Mouse (Mus musculus) ES-E14 (cell line): ENCODE data around the gene Sec14l1. TPM values are rescaled to one million over a fixed set of nuclear protein-coding genes. Genes with fewer than 3 reads are reported as not detected.

ENCODE experiments used
- DNase-seq: peaks from one replicate; pipeline ENCODE4 v3.0.0-alpha.2; 2013; ENCODE audit warnings: low read depth, low spot score
- H3K27ac ChIP-seq: 2 replicates; pipeline ENCODE4 v1.5.1; 2012; ENCODE audit warnings: low read depth, mild to moderate bottlenecking, low read length, moderate library complexity, mixed read lengths; ENCODE audit not compliant: poor library complexity, insufficient read depth, severe bottlenecking
- H3K36me3 ChIP-seq: 2 replicates; pipeline ENCODE4 v1.6.1; 2012; ENCODE audit warnings: mild to moderate bottlenecking, low read length, moderate library complexity, mixed read lengths; ENCODE audit not compliant: control insufficient read depth, poor library complexity, insufficient read depth, severe bottlenecking
- H3K4me1 ChIP-seq, 2 experiments: fragments of 150-350 bp in 1 of 2; sonication (generic) in 1 of 2; 2 replicates each; pipeline ENCODE4 v1.6.1; 2012; ENCODE audit warnings: low read length in 2 of 2, mild to moderate bottlenecking in 1 of 2, mixed read lengths in 1 of 2; ENCODE audit not compliant: control insufficient read depth in 2 of 2, insufficient read depth in 2 of 2, poor library complexity in 1 of 2
- H3K4me3 ChIP-seq, 2 experiments: fragments of 150-350 bp in 1 of 2; sonication (generic) in 1 of 2; 2 replicates each; pipeline ENCODE4 v1.5.1; 2012; ENCODE audit warnings: low read length in 2 of 2, low read depth in 1 of 2, mild to moderate bottlenecking in 1 of 2, mixed read lengths in 1 of 2; ENCODE audit not compliant: insufficient read depth in 1 of 2, poor library complexity in 1 of 2, severe bottlenecking in 1 of 2
- H3K9ac ChIP-seq: 2 replicates; pipeline ENCODE4 v1.6.1; 2012; ENCODE audit warnings: low read depth, mild to moderate bottlenecking, low read length, mixed read lengths; ENCODE audit not compliant: poor library complexity, insufficient read depth, severe bottlenecking
- H3K9me3 ChIP-seq: fragments of 150-350 bp; sonication (generic); 2 replicates; pipeline ENCODE4 v1.6.1; 2012; ENCODE audit warnings: low read depth, mild to moderate bottlenecking, low read length; ENCODE audit not compliant: control insufficient read depth, insufficient read depth
- CHD2 ChIP-seq: IDR thresholded peaks from 2 replicates; pipeline ENCODE4 v1.6.1; 2014; ENCODE audit warnings: mild to moderate bottlenecking, low read depth, low read length, inconsistent platforms
- HCFC1 ChIP-seq: IDR thresholded peaks from 2 replicates; pipeline ENCODE4 v1.6.1; 2012; ENCODE audit warnings: low read length, inconsistent platforms, borderline replicate concordance; ENCODE audit not compliant: insufficient read depth
- MAFK ChIP-seq: IDR thresholded peaks from 2 replicates; pipeline ENCODE4 v1.6.1; 2014; ENCODE audit warnings: mild to moderate bottlenecking, low read depth, low read length, inconsistent platforms; ENCODE audit not compliant: insufficient read depth
- ZC3H11A ChIP-seq: IDR thresholded peaks from 2 replicates; pipeline ENCODE4 v1.6.1; 2012; ENCODE audit warnings: low read depth, mild to moderate bottlenecking, inconsistent platforms, low read length, borderline replicate concordance
- ZNF384 ChIP-seq: IDR thresholded peaks from 2 replicates; pipeline ENCODE4 v1.6.1; 2012; ENCODE audit warnings: low read depth, low read length, inconsistent platforms
- in situ Hi-C, 2 experiments: fragments of 600-800 bp; cut with MboI; formaldehyde crosslinking; loops; one replicate each; pipeline ENCODE4 v1.15.1; 2025; ENCODE audit warnings: low sequenced_read_pairs in 2 of 2, inconsistent platforms in 1 of 2; ENCODE audit not compliant: unreplicated experiment in 2 of 2
- total RNA-seq: library from RNA; depleted of rRNA; stranded (reverse); fragments of 300-350 nt; gene quantifications from 2 replicates; pipeline ENCODE4 v1.2.3, GENCODE M21; 2012

Gene Sec14l1
- total RNA-seq, 1 experiment = 36.7 TPM

DNA sequence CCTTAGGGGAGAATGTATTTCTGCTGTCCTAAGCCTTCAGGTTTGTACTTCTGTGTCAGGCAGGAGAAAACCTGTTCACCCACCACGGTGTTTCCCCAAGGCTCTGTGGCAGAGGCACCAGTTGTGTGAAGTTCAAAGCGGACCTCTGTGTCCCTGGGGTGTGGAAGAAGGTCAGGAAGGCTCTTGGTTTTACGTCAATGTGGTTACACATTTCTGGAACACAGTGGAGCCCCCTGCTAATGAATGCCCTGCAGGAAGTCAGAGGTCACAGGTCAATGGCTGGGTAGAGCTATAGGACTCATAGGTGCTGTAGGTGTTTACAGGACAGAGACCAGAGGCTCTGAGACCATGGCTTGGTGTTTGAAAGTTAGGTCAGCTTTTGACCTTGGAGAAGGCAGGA, 9.7 kb upstream of the Sec14l1 start:
- no peak overlapping the region for H3K4me3 ChIP-seq
- H3K9me3 ChIP-seq = no peaks in the 10 kb centered on the region
- in situ Hi-C loops = no loop called here
- H3K36me3 ChIP-seq = no peaks in the 10 kb centered on the region
- H3K27ac ChIP-seq = no peak overlapping the region
- H3K9ac ChIP-seq = no peak overlapping the region
- peaks cover 8 to 21% of the 10 kb centered on the region in 2 experiments; a peak in 3 of 4 replicates for H3K4me1 ChIP-seq
- no peak for TF ChIP-seq CHD2
- no peak for TF ChIP-seq ZC3H11A
- TF ChIP-seq MAFK = no peak
- TF ChIP-seq ZNF384 = no peak
- TF ChIP-seq HCFC1 = no peak
- DNase-seq = no peak

DNA sequence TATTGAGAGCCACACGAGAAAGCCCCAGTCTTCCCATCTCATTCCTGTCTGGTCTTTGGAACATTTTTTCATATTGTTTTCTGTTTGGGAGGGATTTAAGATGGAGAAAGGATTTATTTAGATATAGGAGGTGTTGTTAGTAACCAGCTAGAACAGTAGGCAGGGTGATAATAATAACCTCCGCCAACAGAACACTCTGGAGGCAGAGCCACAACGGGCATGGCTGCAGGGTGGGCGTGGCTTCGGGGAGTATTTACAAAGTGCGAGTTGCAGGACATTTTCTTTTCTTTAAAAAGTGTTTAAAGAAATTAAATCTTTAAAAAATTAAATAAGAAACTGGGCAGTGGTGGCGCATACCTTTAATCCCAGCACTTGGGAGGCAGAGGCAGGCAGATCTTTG, 9.1 kb upstream of the Sec14l1 start:
- Histone ChIP-seq H3K27ac (no peak overlapping the region), H3K9ac (no peak overlapping the region), H3K4me3 (no peak overlapping the region), H3K36me3 (no peaks in the 10 kb centered on the region), H3K9me3 (no peaks in the 10 kb centered on the region), H3K4me1 (peaks cover 8 to 21% of the 10 kb centered on the region in 2 experiments; a peak in 3 of 4 replicates)
- no peak for DNase-seq
- TF ChIP-seq ZNF384 = no peak
- TF ChIP-seq ZC3H11A = no peak
- TF ChIP-seq MAFK = no peak
- no peak for TF ChIP-seq CHD2
- TF ChIP-seq HCFC1 = no peak
- in situ Hi-C loops = no loop called here

DNA sequence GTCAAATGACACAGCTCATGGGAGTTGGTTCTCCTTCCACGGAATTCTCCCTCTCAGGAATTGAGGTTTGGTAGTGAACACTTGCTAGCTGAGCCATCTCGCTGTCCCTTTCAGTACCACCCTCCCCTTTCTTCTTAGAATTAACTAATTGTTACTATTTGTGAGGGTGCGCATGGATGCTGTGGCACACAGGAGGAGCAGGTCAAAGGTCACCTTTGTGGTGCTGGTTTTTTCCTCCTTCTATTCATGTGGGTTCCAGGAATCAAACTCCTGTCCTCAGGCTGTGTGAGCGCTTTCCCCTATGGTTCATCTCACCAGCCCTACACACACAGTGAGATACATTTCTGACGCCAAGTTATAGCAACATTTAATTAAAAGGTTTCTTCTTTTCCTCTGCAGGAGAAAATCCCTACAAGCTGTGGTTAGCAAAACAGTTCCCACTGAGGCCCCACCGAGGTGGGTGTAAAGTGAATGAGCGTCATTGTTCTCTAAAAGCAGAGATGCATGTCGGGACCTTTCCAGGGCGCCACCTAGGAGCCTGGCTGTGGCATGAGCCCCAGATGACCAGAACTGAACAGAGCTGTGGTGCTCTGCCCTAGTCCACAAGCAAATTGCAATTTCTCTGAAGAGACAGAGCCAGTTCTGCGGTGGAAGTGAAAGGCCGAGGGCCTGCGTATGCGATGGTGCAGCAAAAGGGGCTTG, 8.2 kb upstream of the Sec14l1 start:
- H3K27ac ChIP-seq = no peak overlapping the region
- no peaks in the 10 kb centered on the region for H3K9me3 ChIP-seq
- no peak for DNase-seq
- in situ Hi-C loops = no loop called here
- no peak for TF ChIP-seq CHD2
- no peak for TF ChIP-seq HCFC1
- TF ChIP-seq MAFK = no peak
- TF ChIP-seq ZNF384 = no peak
- no peak for TF ChIP-seq ZC3H11A
- no peak overlapping the region for H3K4me3 ChIP-seq
- peak overlapping the region; percentile 45 for H3K9ac ChIP-seq
- no peaks in the 10 kb centered on the region for H3K36me3 ChIP-seq
- peaks cover 4 to 20% of the 10 kb centered on the region in 2 experiments; a peak in 3 of 4 replicates for H3K4me1 ChIP-seq

DNA sequence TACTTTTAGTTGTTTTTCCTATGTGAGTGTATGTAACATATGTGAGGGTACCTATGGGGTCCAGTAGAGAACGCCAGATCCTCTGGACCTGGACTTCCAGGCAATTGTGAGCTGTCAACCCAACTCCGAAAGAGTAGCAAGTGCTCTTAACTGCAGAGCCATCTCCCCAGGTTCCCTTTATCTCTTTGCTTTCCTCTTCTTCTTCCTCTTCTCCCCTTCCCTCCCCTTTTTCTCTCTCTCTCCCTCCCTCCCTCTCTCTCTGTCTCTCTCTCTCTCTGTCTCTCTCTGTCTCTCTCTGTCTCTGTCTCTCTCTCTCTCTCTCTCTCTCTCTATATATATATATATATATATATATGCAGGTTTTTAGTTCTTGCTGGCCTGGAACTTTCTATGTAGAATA, 7.1 kb upstream of the Sec14l1 start:
- no peak for DNase-seq
- no peak overlapping the region for H3K9ac ChIP-seq
- H3K27ac ChIP-seq = no peak overlapping the region
- peaks cover 4 to 18% of the 10 kb centered on the region in 2 experiments; a peak in 3 of 4 replicates for H3K4me1 ChIP-seq
- in situ Hi-C loops = no loop called here
- H3K36me3 ChIP-seq = no peaks in the 10 kb centered on the region
- TF ChIP-seq MAFK (no peak), ZNF384 (no peak), CHD2 (no peak), ZC3H11A (no peak), HCFC1 (no peak)
- H3K9me3 ChIP-seq = no peaks in the 10 kb centered on the region
- no peak overlapping the region for H3K4me3 ChIP-seq
